Mouse (Mus musculus): Measurements from ENCODE around the gene Plekhg4.

The Plekhg4 gene

GRCm38 (mm10) chr8:105373032-105373431, at the start of gene Plekhg4:
Gene Plekhg4, plus strand, starts transcription at chr8:105373274.
- no peak for DNase-seq (ENCODE audit: low read depth in 1 of 2, low spot score in 2 of 2)

- no peak for DNase-seq (ENCODE audit: low read depth in 1 of 2, low spot score in 2 of 2)
Observed at GRCm38 (mm10) chr8:105325641-105326093, 47.4 kb upstream of the Plekhg4 start.

GRCm38 (mm10) chr8:105326141-105326672, 46.9 kb upstream of the Plekhg4 start, which contains the start of the genes Lrrc29 and Tmem208:
Gene Lrrc29, minus strand, starts transcription at chr8:105326278.
Gene Tmem208, plus strand, starts transcription at chr8:105326354.
- DNase-seq (ENCODE audit: low read depth in 1 of 2, low spot score in 2 of 2), result peak; percentile 94

- DNase-seq (ENCODE audit: low read depth in 1 of 2, low spot score in 2 of 2), result no peak
Observed at GRCm38 (mm10) chr8:105326968-105327367, 46.1 kb upstream of the Plekhg4 start.

GRCm38 (mm10) chr8:105330325-105330724, 42.7 kb upstream of the Plekhg4 start:
- DNase-seq (ENCODE audit: low read depth in 1 of 2, low spot score in 2 of 2), result no peak

- DNase-seq (ENCODE audit: low read depth in 1 of 2, low spot score in 2 of 2), result no peak
Observed at GRCm38 (mm10) chr8:105331469-105331868, 41.6 kb upstream of the Plekhg4 start.

GRCm38 (mm10) chr8:105331931-105332330, 41.1 kb upstream of the Plekhg4 start:
- no peak for DNase-seq (ENCODE audit: low read depth in 1 of 2, low spot score in 2 of 2)

- DNase-seq (ENCODE audit: low read depth in 1 of 2, low spot score in 2 of 2), result no peak
Observed at GRCm38 (mm10) chr8:105332523-105332922, 40.6 kb upstream of the Plekhg4 start.

- no peak for DNase-seq (ENCODE audit: low read depth in 1 of 2, low spot score in 2 of 2)
Observed at GRCm38 (mm10) chr8:105336373-105337130, 36.5 kb upstream of the Plekhg4 start.

GRCm38 (mm10) chr8:105338992-105339391, 34.1 kb upstream of the Plekhg4 start:
- no peak for DNase-seq (ENCODE audit: low read depth in 1 of 2, low spot score in 2 of 2)

GRCm38 (mm10) chr8:105339886-105340635, 33.0 kb upstream of the Plekhg4 start:
- DNase-seq (ENCODE audit: low read depth in 1 of 2, low spot score in 2 of 2), result no peak

- no peak for DNase-seq (ENCODE audit: low read depth in 1 of 2, low spot score in 2 of 2)
Observed at GRCm38 (mm10) chr8:105341399-105341798, 31.7 kb upstream of the Plekhg4 start.

GRCm38 (mm10) chr8:105342768-105343167, 30.3 kb upstream of the Plekhg4 start:
- DNase-seq (ENCODE audit: low read depth in 1 of 2, low spot score in 2 of 2), result no peak

- DNase-seq (ENCODE audit: low read depth in 1 of 2, low spot score in 2 of 2), result no peak
Observed at GRCm38 (mm10) chr8:105343791-105344574, 29.1 kb upstream of the Plekhg4 start.

- DNase-seq (ENCODE audit: low read depth in 1 of 2, low spot score in 2 of 2), result peak; percentile 55 to 60
Observed at GRCm38 (mm10) chr8:105345061-105345975, 27.8 kb upstream of the Plekhg4 start.

GRCm38 (mm10) chr8:105346611-105347427, 26.3 kb upstream of the Plekhg4 start:
- DNase-seq (ENCODE audit: low read depth in 1 of 2, low spot score in 2 of 2), result no peak

GRCm38 (mm10) chr8:105347428-105348221, 25.4 kb upstream of the Plekhg4 start, which contains the start of gene Fhod1:
Gene Fhod1, minus strand, starts transcription at chr8:105347953.
- peak; percentile 77 to 82 for DNase-seq (ENCODE audit: low read depth in 1 of 2, low spot score in 2 of 2)

GRCm38 (mm10) chr8:105348450-105349095, 24.5 kb upstream of the Plekhg4 start, which contains the start of gene Slc9a5:
Gene Slc9a5, plus strand, starts transcription at chr8:105348843.
- DNase-seq (ENCODE audit: low read depth in 1 of 2, low spot score in 2 of 2), result no peak

Data from monocyte, adult 2 months (primary cell).